Mouse (Mus musculus) left cerebral cortex, adult 11 months (tissue): ENCODE measurements at regions not wholly inside any gene's neighbourhood (a gene's known extent, or its start where the extent isn't known, plus 50 kb on each side); places are given as distances from the start of the nearest gene placed in this dataset.
A peak's percentile ranks its signal among the peaks of the same experiment; 100 is the strongest.

Source experiments
- DNase-seq: peaks from one replicate; pipeline ENCODE4 v3.0.0; 2022; ENCODE audit warnings: low spot score

- DNase-seq: no peak
Observed at GRCm38 (mm10) chr4:124443613-124444108, 166.9 kb downstream of the 3100002H09Rik start.

- no peak for DNase-seq
Observed at GRCm38 (mm10) chr4:124443130-124443503, 167.5 kb downstream of the 3100002H09Rik start.

GRCm38 (mm10) chr4:124442491-124443129, 168.0 kb downstream of the 3100002H09Rik start:
- no peak for DNase-seq

- no peak for DNase-seq
Observed at GRCm38 (mm10) chr4:124441737-124442487, 168.7 kb downstream of the 3100002H09Rik start.

- no peak for DNase-seq
Observed at GRCm38 (mm10) chr4:124435040-124435434, 175.6 kb downstream of the 3100002H09Rik start.

- no peak for DNase-seq
Observed at GRCm38 (mm10) chr4:124434059-124435039, 176.3 kb downstream of the 3100002H09Rik start.

GRCm38 (mm10) chr4:124433506-124433905, 177.1 kb downstream of the 3100002H09Rik start:
- no peak for DNase-seq

GRCm38 (mm10) chr4:124431193-124431592, 179.4 kb downstream of the 3100002H09Rik start:
- DNase-seq: no peak

GRCm38 (mm10) chr4:124428844-124429243, 181.8 kb downstream of the 3100002H09Rik start:
- DNase-seq: no peak

- no peak for DNase-seq
Observed at GRCm38 (mm10) chr4:124422406-124422805, 188.2 kb downstream of the 3100002H09Rik start.

- no peak for DNase-seq
Observed at GRCm38 (mm10) chr4:124418431-124418830, 192.2 kb downstream of the 3100002H09Rik start.

- no peak for DNase-seq
Observed at GRCm38 (mm10) chr4:124417176-124417575, 193.4 kb downstream of the 3100002H09Rik start.

GRCm38 (mm10) chr4:124416266-124416665, 194.3 kb downstream of the 3100002H09Rik start:
- no peak for DNase-seq

GRCm38 (mm10) chr4:124414386-124414785, 196.2 kb downstream of the 3100002H09Rik start:
- DNase-seq: no peak

- DNase-seq: no peak
Observed at GRCm38 (mm10) chr4:124409279-124409678, 201.3 kb downstream of the 3100002H09Rik start.

GRCm38 (mm10) chr4:124402075-124402474, 208.5 kb downstream of the 3100002H09Rik start:
- no peak for DNase-seq

- peak; percentile 70 for DNase-seq
Observed at GRCm38 (mm10) chr4:124400741-124401140, 209.9 kb downstream of the 3100002H09Rik start.

- DNase-seq: no peak
Observed at GRCm38 (mm10) chr4:124400136-124400675, 210.4 kb downstream of the 3100002H09Rik start.

- DNase-seq: peak; percentile 42
Observed at GRCm38 (mm10) chr4:124398354-124398753, 212.2 kb downstream of the 3100002H09Rik start.

GRCm38 (mm10) chr4:124396566-124397283, 213.9 kb downstream of the 3100002H09Rik start:
- DNase-seq: peak; percentile 41

- no peak for DNase-seq
Observed at GRCm38 (mm10) chr4:124395966-124396395, 214.6 kb downstream of the 3100002H09Rik start.
